Mouse (Mus musculus): ENCODE measurements around the gene Fam117a. TPM values are rescaled to one million over a fixed set of nuclear protein-coding genes. Genes with fewer than 3 reads are reported as not detected.
"Not testable (repeated sequence)": the region's sequence is repeated elsewhere in the genome, so short reads cannot be mapped to it uniquely, and the experiment has no call there.

The Fam117a gene
- polyA plus RNA-seq, 1 experiment from 2014 or later, result 2.2 TPM

- no peaks in the 10 kb centered on the region; the same call in 1 of the 2 replicates for H3K27me3 ChIP-seq (ENCODE audit: control insufficient read depth, insufficient read depth, low read depth, low read length)
- no peak overlapping the region for H3K27ac ChIP-seq (ENCODE audit: low read length)
- peaks cover 2% of the 10 kb centered on the region; the same call in 1 of the 2 replicates for H3K4me1 ChIP-seq (ENCODE audit: control insufficient read depth, insufficient read depth, low read length)
- no peaks in the 10 kb centered on the region for H3K9me3 ChIP-seq (replicated peaks; ENCODE audit: control insufficient read depth, low read length, poor library complexity, severe bottlenecking)
- ATAC-seq, result no peak
- 54% methylated on average over 14 of the region's 14 CpGs for WGBS
- H3K4me2 ChIP-seq (ENCODE audit: low read length), result no peak overlapping the region
- H3K4me3 ChIP-seq (ENCODE audit: low read depth, low read length), result no peak overlapping the region
- H3K9ac ChIP-seq (ENCODE audit: low read depth, low read length), result no peak overlapping the region
- H3K36me3 ChIP-seq (ENCODE audit: control insufficient read depth, insufficient read depth, low read length), result no peaks in the 10 kb centered on the region
Measured at GRCm38 (mm10) chr11:95397843-95398835, 61.3 kb downstream of the Fam117a start.

- no peak for ATAC-seq
- WGBS, result 64% methylated on average over 13 of the region's 13 CpGs
- Histone ChIP-seq H3K4me1 (ENCODE audit: control insufficient read depth, insufficient read depth, low read length) (no peaks in the 10 kb centered on the region), H3K27ac (ENCODE audit: low read length) (no peak overlapping the region), H3K4me3 (ENCODE audit: low read depth, low read length) (no peak overlapping the region), H3K27me3 (ENCODE audit: control insufficient read depth, insufficient read depth, low read depth, low read length) (no peaks in the 10 kb centered on the region; the same call in 1 of the 2 replicates), H3K4me2 (ENCODE audit: low read length) (no peak overlapping the region), H3K9me3 (replicated peaks; ENCODE audit: control insufficient read depth, low read length, poor library complexity, severe bottlenecking) (no peaks in the 10 kb centered on the region), H3K9ac (ENCODE audit: low read depth, low read length) (0 out of 2 replicates have a peak overlapping the region, but pooled peaks have one; percentile 10), H3K36me3 (ENCODE audit: control insufficient read depth, insufficient read depth, low read length) (no peaks in the 10 kb centered on the region)
Measured at GRCm38 (mm10) chr11:95399520-95400020, 62.8 kb downstream of the Fam117a start.

DNA sequence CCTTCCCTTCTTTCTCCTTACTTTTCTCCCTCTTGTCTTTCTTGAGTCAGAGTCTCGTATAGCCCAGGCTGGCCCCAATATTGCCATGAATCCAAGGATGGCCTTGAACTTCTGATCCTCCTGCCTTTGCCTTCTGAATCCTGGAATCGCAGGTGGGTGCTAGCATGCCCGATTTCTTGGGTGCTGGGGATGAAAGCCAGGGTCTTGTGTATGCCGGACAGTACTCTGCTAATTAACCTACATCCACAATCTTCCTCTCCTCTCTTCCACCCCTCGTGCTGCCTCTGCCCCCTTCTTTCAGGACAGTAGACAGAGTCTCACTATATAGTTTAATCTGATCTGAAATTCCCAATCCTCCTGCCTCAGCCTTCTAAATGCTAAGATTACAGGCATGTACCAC lies 64.8 kb downstream of the Fam117a start:
- Histone ChIP-seq H3K27me3 (ENCODE audit: control insufficient read depth, insufficient read depth, low read depth, low read length) (no peaks in the 10 kb centered on the region; the same call in 1 of the 2 replicates), H3K36me3 (ENCODE audit: control insufficient read depth, insufficient read depth, low read length) (no peaks in the 10 kb centered on the region), H3K9ac (ENCODE audit: low read depth, low read length) (no peak overlapping the region), H3K4me1 (ENCODE audit: control insufficient read depth, insufficient read depth, low read length) (no peaks in the 10 kb centered on the region), H3K4me2 (ENCODE audit: low read length) (no peak overlapping the region), H3K4me3 (ENCODE audit: low read depth, low read length) (no peak overlapping the region), H3K27ac (ENCODE audit: low read length) (no peak overlapping the region), H3K9me3 (replicated peaks; ENCODE audit: control insufficient read depth, low read length, poor library complexity, severe bottlenecking) (no peaks in the 10 kb centered on the region)
- 91% methylated on average over 5 of the region's 5 CpGs for WGBS
- ATAC-seq, result no peak

DNA sequence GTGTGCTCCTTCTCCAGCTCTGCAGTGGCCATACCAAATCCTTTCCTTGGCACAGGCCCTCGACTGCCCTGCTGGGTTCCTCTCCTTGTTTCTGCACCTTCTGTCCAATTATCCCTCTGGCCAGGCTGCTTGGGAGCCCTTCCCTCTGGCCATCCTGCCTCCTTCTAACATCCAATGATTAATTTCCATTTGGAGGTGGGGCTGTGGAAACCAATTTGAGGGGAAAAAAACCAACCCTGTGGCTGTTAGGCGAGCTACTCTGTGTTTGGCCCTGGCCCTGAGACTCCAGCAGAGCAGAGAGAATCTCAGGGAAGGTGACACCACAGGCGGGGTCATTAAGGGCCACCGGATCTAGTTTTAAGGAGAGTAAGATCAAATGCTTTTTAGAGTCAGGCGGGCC lies 65.4 kb downstream of the Fam117a start:
- Histone ChIP-seq H3K4me3 (ENCODE audit: low read depth, low read length) (no peak overlapping the region), H3K27ac (ENCODE audit: low read length) (no peak overlapping the region), H3K4me1 (ENCODE audit: control insufficient read depth, insufficient read depth, low read length) (no peaks in the 10 kb centered on the region), H3K36me3 (ENCODE audit: control insufficient read depth, insufficient read depth, low read length) (no peaks in the 10 kb centered on the region), H3K4me2 (ENCODE audit: low read length) (no peak overlapping the region), H3K9ac (ENCODE audit: low read depth, low read length) (no peak overlapping the region), H3K9me3 (replicated peaks; ENCODE audit: control insufficient read depth, low read length, poor library complexity, severe bottlenecking) (no peaks in the 10 kb centered on the region), H3K27me3 (ENCODE audit: control insufficient read depth, insufficient read depth, low read depth, low read length) (no peaks in the 10 kb centered on the region; the same call in 1 of the 2 replicates)
- no peak for ATAC-seq
- 20% methylated on average over 5 of the region's 5 CpGs for WGBS

GRCm38 (mm10) chr11:95402658-95403101 lies 65.9 kb downstream of the Fam117a start:
- Histone ChIP-seq H3K4me2 (ENCODE audit: low read length) (no peak overlapping the region), H3K4me3 (ENCODE audit: low read depth, low read length) (no peak overlapping the region), H3K36me3 (ENCODE audit: control insufficient read depth, insufficient read depth, low read length) (no peaks in the 10 kb centered on the region), H3K9ac (ENCODE audit: low read depth, low read length) (no peak overlapping the region), H3K9me3 (replicated peaks; ENCODE audit: control insufficient read depth, low read length, poor library complexity, severe bottlenecking) (no peaks in the 10 kb centered on the region), H3K27ac (ENCODE audit: low read length) (no peak overlapping the region), H3K27me3 (ENCODE audit: control insufficient read depth, insufficient read depth, low read depth, low read length) (no peaks in the 10 kb centered on the region; the same call in 1 of the 2 replicates), H3K4me1 (ENCODE audit: control insufficient read depth, insufficient read depth, low read length) (no peaks in the 10 kb centered on the region)
- ATAC-seq, result no peak
- 32% methylated on average over 8 of the region's 8 CpGs for WGBS

GRCm38 (mm10) chr11:95403382-95404340 lies 66.8 kb downstream of the Fam117a start:
- no peak for ATAC-seq
- Histone ChIP-seq H3K27me3 (ENCODE audit: control insufficient read depth, insufficient read depth, low read depth, low read length) (no peaks in the 10 kb centered on the region; the same call in 1 of the 2 replicates), H3K4me2 (ENCODE audit: low read length) (no peak overlapping the region), H3K4me1 (ENCODE audit: control insufficient read depth, insufficient read depth, low read length) (no peaks in the 10 kb centered on the region), H3K9me3 (replicated peaks; ENCODE audit: control insufficient read depth, low read length, poor library complexity, severe bottlenecking) (no peaks in the 10 kb centered on the region), H3K36me3 (ENCODE audit: control insufficient read depth, insufficient read depth, low read length) (no peaks in the 10 kb centered on the region), H3K4me3 (ENCODE audit: low read depth, low read length) (no peak overlapping the region), H3K9ac (ENCODE audit: low read depth, low read length) (no peak overlapping the region), H3K27ac (ENCODE audit: low read length) (no peak overlapping the region)
- WGBS, result 66% methylated on average over 16 of the region's 16 CpGs

DNA sequence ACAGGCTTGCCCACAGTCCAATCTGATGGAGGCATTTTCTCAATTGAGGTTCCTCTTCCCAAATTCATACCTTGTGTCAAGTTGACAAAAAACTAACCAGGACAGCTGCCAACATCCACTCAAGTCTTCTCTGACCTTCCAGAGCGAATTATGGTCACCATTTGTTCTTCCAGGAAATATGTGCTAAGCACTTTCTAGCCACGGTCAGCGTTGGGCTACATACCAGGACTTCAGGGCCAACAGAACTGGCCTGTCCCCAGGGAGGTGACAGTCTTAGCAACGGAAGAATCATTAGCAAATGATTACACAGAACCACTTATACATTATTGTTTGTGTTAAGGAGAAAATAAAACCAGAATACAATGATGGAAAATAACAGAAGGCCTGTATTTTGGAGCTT lies 69.0 kb downstream of the Fam117a start:
- no peaks in the 10 kb centered on the region; the same call in 1 of the 2 replicates for H3K27me3 ChIP-seq (ENCODE audit: control insufficient read depth, insufficient read depth, low read depth, low read length)
- no peaks in the 10 kb centered on the region for H3K4me1 ChIP-seq (ENCODE audit: control insufficient read depth, insufficient read depth, low read length)
- H3K27ac ChIP-seq (ENCODE audit: low read length), result no peak overlapping the region
- no peaks in the 10 kb centered on the region for H3K9me3 ChIP-seq (replicated peaks; ENCODE audit: control insufficient read depth, low read length, poor library complexity, severe bottlenecking)
- H3K9ac ChIP-seq (ENCODE audit: low read depth, low read length), result no peak overlapping the region
- no peak for ATAC-seq
- H3K4me2 ChIP-seq (ENCODE audit: low read length), result no peak overlapping the region
- H3K4me3 ChIP-seq (ENCODE audit: low read depth, low read length), result no peak overlapping the region
- no peaks in the 10 kb centered on the region for H3K36me3 ChIP-seq (ENCODE audit: control insufficient read depth, insufficient read depth, low read length)
- WGBS, result 86% methylated on average over 4 of the region's 4 CpGs

- not testable (repeated sequence) for ATAC-seq; H3K4me2 ChIP-seq (ENCODE audit: low read length); H3K27ac ChIP-seq (ENCODE audit: low read length); H3K4me1 ChIP-seq (ENCODE audit: control insufficient read depth, insufficient read depth, low read length); H3K4me3 ChIP-seq (ENCODE audit: low read depth, low read length); H3K9ac ChIP-seq (ENCODE audit: low read depth, low read length); H3K9me3 ChIP-seq (replicated peaks; ENCODE audit: control insufficient read depth, low read length, poor library complexity, severe bottlenecking); H3K27me3 ChIP-seq (ENCODE audit: control insufficient read depth, insufficient read depth, low read depth, low read length); H3K36me3 ChIP-seq (ENCODE audit: control insufficient read depth, insufficient read depth, low read length)
- WGBS, result 93% methylated on average over 5 of the region's 5 CpGs
Measured at GRCm38 (mm10) chr11:95406398-95406797, 69.6 kb downstream of the Fam117a start.
